Mouse (Mus musculus) fibroblast of lung, adult 2 months (primary cell): Measurements from ENCODE around the gene Slc35a5.

Experiments
- DNase-seq: peaks from one replicate; pipeline ENCODE4 v3.0.0-alpha.2; 2011; ENCODE audit warnings: low read depth

Gene Slc35a5

GRCm38 (mm10) chr16:45117200-45117599, 41.3 kb downstream of the Slc35a5 start:
- no peak for DNase-seq

GRCm38 (mm10) chr16:45110498-45110897, 48.0 kb downstream of the Slc35a5 start:
- peak; percentile 96 for DNase-seq

- DNase-seq, result no peak
These were observed 50.2 kb downstream of the Slc35a5 start for GRCm38 (mm10) chr16:45108203-45108878.

GRCm38 (mm10) chr16:45104993-45105392, 53.5 kb downstream of the Slc35a5 start:
- no peak for DNase-seq

GRCm38 (mm10) chr16:45100892-45101291, 57.6 kb downstream of the Slc35a5 start:
- DNase-seq, result no peak

GRCm38 (mm10) chr16:45098886-45099210, 59.7 kb downstream of the Slc35a5 start:
- no peak for DNase-seq

- no peak for DNase-seq
These were observed 60.2 kb downstream of the Slc35a5 start for GRCm38 (mm10) chr16:45098186-45098885.

GRCm38 (mm10) chr16:45097467-45097866, 61.0 kb downstream of the Slc35a5 start:
- DNase-seq, result no peak

GRCm38 (mm10) chr16:45095561-45096482, 62.7 kb downstream of the Slc35a5 start:
- no peak for DNase-seq

GRCm38 (mm10) chr16:45095030-45095429, 63.5 kb downstream of the Slc35a5 start:
- DNase-seq, result no peak

GRCm38 (mm10) chr16:45094136-45094756, 64.3 kb downstream of the Slc35a5 start:
- DNase-seq, result no peak

GRCm38 (mm10) chr16:45093137-45093731, 65.3 kb downstream of the Slc35a5 start, which contains the start of gene Ccdc80:
Gene Ccdc80 (plus strand): TSS chr16:45093402.
- DNase-seq, result peak; percentile 89

GRCm38 (mm10) chr16:45090005-45090404, 68.5 kb downstream of the Slc35a5 start:
- no peak for DNase-seq
